Mouse (Mus musculus): ENCODE results near the gene Rtcb.

DNA sequence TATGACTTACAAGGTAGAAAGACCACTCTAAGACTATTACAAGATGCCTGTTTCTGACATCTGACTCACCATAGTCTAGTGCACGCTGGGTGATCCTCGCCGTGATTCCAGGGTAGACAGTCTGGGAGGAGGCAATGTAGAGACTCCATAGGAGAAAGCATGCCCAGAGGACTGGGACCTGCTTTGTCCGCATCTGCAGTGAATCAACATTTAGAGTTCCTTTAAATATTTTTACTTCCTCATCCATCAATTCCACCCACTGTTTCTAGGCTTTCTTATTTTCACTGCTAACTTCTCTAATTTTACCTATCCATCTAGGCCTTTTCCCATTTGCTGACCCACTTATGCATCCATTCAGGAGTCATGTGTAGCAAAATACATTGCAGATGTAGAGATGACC, 42.8 kb upstream of the Rtcb start:
- TF ChIP-seq POLR2A (IDR thresholded peaks at IDR 0.05; ENCODE audit: borderline replicate concordance, extremely low read depth, insufficient read depth, insufficient read length, poor library complexity, severe bottlenecking) (no peak), CTCF (IDR thresholded peaks at IDR 0.05; ENCODE audit: borderline replicate concordance, extremely low read depth, insufficient read depth, insufficient read length) (no peak)

Data from brain, embryonic 14.5 days (tissue).